Mouse (Mus musculus) embryonic facial prominence, embryonic 15.5 days (tissue): ENCODE results near the gene Grn. TPM values are rescaled to one million over a fixed set of nuclear protein-coding genes. Genes with fewer than 3 reads are reported as not detected.

Experiments
- ATAC-seq: fragments of 200-750 bp; cut with Nextera tagmentation; 2 replicates; pipeline ENCODE4 v1.8.0; 2017; ENCODE audit warnings: low read depth, moderate TSS enrichment; ENCODE audit not compliant: insufficient number of reproducible peaks, low FRiP score, low TSS enrichment
- H3K27ac ChIP-seq: fragments of 300-500 bp; sonication (generic); replicated peaks from 2 replicates; pipeline ENCODE4 v1.5.1; 2015; ENCODE audit warnings: mild to moderate bottlenecking, inconsistent platforms
- H3K27me3 ChIP-seq: fragments of 300-500 bp; sonication (generic); 2 replicates; pipeline ENCODE4 v1.6.1; 2015; ENCODE audit warnings: inconsistent platforms
- H3K36me3 ChIP-seq: fragments of 300-500 bp; sonication (generic); 2 replicates; pipeline ENCODE4 v1.6.1; 2015; ENCODE audit warnings: mild to moderate bottlenecking, inconsistent platforms
- H3K4me1 ChIP-seq: fragments of 300-500 bp; sonication (generic); 2 replicates; pipeline ENCODE4 v1.6.1; 2015; ENCODE audit warnings: inconsistent platforms
- H3K4me2 ChIP-seq: fragments of 300-500 bp; sonication (generic); replicated peaks from 2 replicates; pipeline ENCODE4 v1.6.1; 2015; ENCODE audit warnings: mild to moderate bottlenecking, inconsistent platforms
- H3K4me3 ChIP-seq: fragments of 300-500 bp; sonication (generic); replicated peaks from 2 replicates; pipeline ENCODE4 v1.5.1; 2015; ENCODE audit warnings: mild to moderate bottlenecking, inconsistent platforms
- H3K9ac ChIP-seq: fragments of 300-500 bp; sonication (generic); 2 replicates; pipeline ENCODE4 v1.6.1; 2015; ENCODE audit warnings: inconsistent platforms
- H3K9me3 ChIP-seq: fragments of 300-500 bp; sonication (generic); replicated peaks from 2 replicates; pipeline ENCODE4 v1.6.1; 2016; ENCODE audit warnings: inconsistent platforms
- WGBS: fragments of 180-500 bp; shearing (Covaris S2); methylation state at CpG from one replicate; pipeline ENCODE4 v1.1.7; 2015; 5-methylcytosine and 5-hydroxymethylcytosine counted together
- polyA plus RNA-seq: library from polyadenylated mRNA; unstranded; fragments of >200 nt; fragmentation: Nextera tagmentation; extraction: Ambion mirVana; gene quantifications from 2 replicates; pipeline ENCODE4 v1.2.1, GENCODE M21; 2015

The Grn gene
- polyA plus RNA-seq, 1 experiment from 2014 or later: 199 TPM

- H3K4me2 ChIP-seq: peak overlapping the region; percentile 69
- H3K4me3 ChIP-seq: peak overlapping the region; percentile 43
- H3K9me3 ChIP-seq: no peaks in the 10 kb centered on the region
- 10% methylated on average over 87 of the region's 87 CpGs for WGBS
- ATAC-seq: peak; percentile 56
- 0 out of 2 replicates have a peak overlapping the region, but pooled peaks have one; percentile 18 for H3K27ac ChIP-seq
- H3K27me3 ChIP-seq: no peaks in the 10 kb centered on the region
- H3K36me3 ChIP-seq: peaks cover 54% of the 10 kb centered on the region
- H3K4me1 ChIP-seq: peaks cover 39% of the 10 kb centered on the region
- H3K9ac ChIP-seq: peak overlapping the region; percentile 15; the same call in 1 of the 2 replicates
Observed at GRCm38 (mm10) chr11:102437120-102438061, 7.3 kb downstream of the Grn start.

GRCm38 (mm10) chr11:102438212-102439092 is 8.3 kb downstream of the Grn start:
- H3K9me3 ChIP-seq: no peaks in the 10 kb centered on the region
- H3K9ac ChIP-seq: peak overlapping the region; percentile 15; the same call in 1 of the 2 replicates
- H3K4me2 ChIP-seq: peak overlapping the region; percentile 69
- 13% methylated on average over 72 of the region's 77 CpGs for whole genome bisulfite sequencing
- H3K4me1 ChIP-seq: peaks cover 30% of the 10 kb centered on the region
- peaks cover 60% of the 10 kb centered on the region for H3K36me3 ChIP-seq
- H3K27me3 ChIP-seq: no peaks in the 10 kb centered on the region
- no peak overlapping the region for H3K27ac ChIP-seq
- ATAC-seq: peak; percentile 20; the same call in 1 of the 2 replicates
- peak overlapping the region; percentile 43 for H3K4me3 ChIP-seq

- H3K4me3 ChIP-seq: peak overlapping the region; percentile 43; the same call in 1 of the 2 replicates
- H3K4me2 ChIP-seq: no peak overlapping the region
- WGBS: 80% methylated on average over 14 of the region's 14 CpGs
- no peak overlapping the region for H3K9ac ChIP-seq
- no peaks in the 10 kb centered on the region for H3K9me3 ChIP-seq
- peaks cover 34% of the 10 kb centered on the region for H3K4me1 ChIP-seq
- no peak overlapping the region for H3K27ac ChIP-seq
- no peak for ATAC-seq
- peaks cover 62% of the 10 kb centered on the region for H3K36me3 ChIP-seq
- no peaks in the 10 kb centered on the region for H3K27me3 ChIP-seq
Observed at GRCm38 (mm10) chr11:102439093-102440082, 9.3 kb downstream of the Grn start.

- H3K4me3 ChIP-seq: no peak overlapping the region
- H3K36me3 ChIP-seq: peaks cover 55% of the 10 kb centered on the region
- H3K9ac ChIP-seq: no peak overlapping the region
- 92% methylated on average over 8 of the region's 8 CpGs for WGBS
- no peaks in the 10 kb centered on the region for H3K9me3 ChIP-seq
- H3K27ac ChIP-seq: no peak overlapping the region
- H3K4me2 ChIP-seq: no peak overlapping the region
- H3K4me1 ChIP-seq: peaks cover 42% of the 10 kb centered on the region
- no peak for ATAC-seq
- no peaks in the 10 kb centered on the region for H3K27me3 ChIP-seq
Observed at GRCm38 (mm10) chr11:102440255-102440654, 10.1 kb downstream of the Grn start.

GRCm38 (mm10) chr11:102441434-102441833 is 11.3 kb downstream of the Grn start:
- Histone ChIP-seq H3K4me1 (peaks cover 54% of the 10 kb centered on the region), H3K27ac (no peak overlapping the region), H3K4me2 (no peak overlapping the region), H3K9me3 (no peaks in the 10 kb centered on the region), H3K4me3 (no peak overlapping the region), H3K9ac (no peak overlapping the region), H3K27me3 (no peaks in the 10 kb centered on the region), H3K36me3 (peaks cover 43% of the 10 kb centered on the region)
- WGBS: 86% methylated on average over 3 of the region's 3 CpGs
- ATAC-seq: no peak

- no peak overlapping the region for H3K4me3 ChIP-seq
- H3K36me3 ChIP-seq: peaks cover 41% of the 10 kb centered on the region
- H3K4me2 ChIP-seq: no peak overlapping the region
- no peak overlapping the region for H3K9ac ChIP-seq
- 84% methylated on average over 6 of the region's 6 CpGs for WGBS
- no peaks in the 10 kb centered on the region for H3K9me3 ChIP-seq
- no peak overlapping the region for H3K27ac ChIP-seq
- H3K4me1 ChIP-seq: peaks cover 54% of the 10 kb centered on the region
- H3K27me3 ChIP-seq: no peaks in the 10 kb centered on the region
- ATAC-seq: no peak
Observed at GRCm38 (mm10) chr11:102442089-102442488, 12.0 kb downstream of the Grn start.

GRCm38 (mm10) chr11:102443740-102444139 is 13.6 kb downstream of the Grn start:
- Histone ChIP-seq H3K4me3 (no peak overlapping the region), H3K9ac (no peak overlapping the region), H3K4me2 (no peak overlapping the region), H3K36me3 (peaks cover 41% of the 10 kb centered on the region), H3K4me1 (peaks cover 50% of the 10 kb centered on the region), H3K27ac (no peak overlapping the region), H3K9me3 (no peaks in the 10 kb centered on the region), H3K27me3 (no peaks in the 10 kb centered on the region)
- ATAC-seq: no peak
- WGBS: 69% methylated on average over 12 of the region's 12 CpGs

- H3K27me3 ChIP-seq: no peaks in the 10 kb centered on the region
- WGBS: 68% methylated on average over 3 of the region's 3 CpGs
- no peak overlapping the region for H3K9ac ChIP-seq
- peaks cover 35% of the 10 kb centered on the region for H3K36me3 ChIP-seq
- H3K4me2 ChIP-seq: no peak overlapping the region
- H3K4me3 ChIP-seq: no peak overlapping the region
- peaks cover 48% of the 10 kb centered on the region for H3K4me1 ChIP-seq
- 0 out of 2 replicates have a peak overlapping the region, but pooled peaks have one; percentile 5 for H3K27ac ChIP-seq
- no peak for ATAC-seq
- H3K9me3 ChIP-seq: no peaks in the 10 kb centered on the region
Observed at GRCm38 (mm10) chr11:102444321-102444720, 14.2 kb downstream of the Grn start.

GRCm38 (mm10) chr11:102444781-102445180 is 14.7 kb downstream of the Grn start:
- peaks cover 47% of the 10 kb centered on the region for H3K4me1 ChIP-seq
- no peak overlapping the region for H3K4me2 ChIP-seq
- H3K27me3 ChIP-seq: no peaks in the 10 kb centered on the region
- no peaks in the 10 kb centered on the region for H3K9me3 ChIP-seq
- H3K36me3 ChIP-seq: peaks cover 30% of the 10 kb centered on the region
- 16% methylated on average over 6 of the region's 6 CpGs for WGBS
- no peak overlapping the region for H3K9ac ChIP-seq
- peak overlapping the region; percentile 93; the same call in 1 of the 2 replicates for H3K27ac ChIP-seq
- no peak overlapping the region for H3K4me3 ChIP-seq
- ATAC-seq: no peak; the same call in 1 of the 2 replicates

GRCm38 (mm10) chr11:102445264-102445890 is 15.3 kb downstream of the Grn start:
- Histone ChIP-seq H3K4me2 (peak overlapping the region; percentile 79), H3K4me3 (peak overlapping the region; percentile 94), H3K4me1 (peaks cover 47% of the 10 kb centered on the region), H3K27ac (peak overlapping the region; percentile 93), H3K9me3 (no peaks in the 10 kb centered on the region), H3K9ac (peak overlapping the region; percentile 99; the same call in 1 of the 2 replicates), H3K36me3 (peaks cover 24% of the 10 kb centered on the region), H3K27me3 (no peaks in the 10 kb centered on the region)
- WGBS: 11% methylated on average over 10 of the region's 10 CpGs
- ATAC-seq: peak; percentile 44
